Mouse (Mus musculus): ENCODE measurements at regions not wholly inside any gene's neighbourhood (a gene's known extent, or its start where the extent isn't known, plus 50 kb on each side); places are given as distances from the start of the nearest gene placed in this dataset.
A peak's percentile ranks its signal among the peaks of the same experiment; 100 is the strongest.
"Not testable (repeated sequence)": the region's sequence is repeated elsewhere in the genome, so short reads cannot be mapped to it uniquely, and the experiment has no call there.

GRCm38 (mm10) chr13:26865930-26866555, 96.1 kb upstream of the Hdgfl1 start:
- H3K9me3 ChIP-seq = no peaks in the 10 kb centered on the region
- no peak overlapping the region for H3K27ac ChIP-seq
- no peak overlapping the region for H3K9ac ChIP-seq
- H3K36me3 ChIP-seq = no peaks in the 10 kb centered on the region
- ATAC-seq (ENCODE audit: low FRiP score, low read depth) = no peak
- H3K4me2 ChIP-seq (replicated peaks) = no peak overlapping the region
- H3K4me3 ChIP-seq = no peak overlapping the region
- H3K27me3 ChIP-seq (replicated peaks) = no peaks in the 10 kb centered on the region
- WGBS = 69% methylated on average over 4 of the region's 4 CpGs
- H3K4me1 ChIP-seq = no peaks in the 10 kb centered on the region

- H3K4me3 ChIP-seq = no peak overlapping the region
- H3K27me3 ChIP-seq (replicated peaks) = no peaks in the 10 kb centered on the region
- H3K9ac ChIP-seq = no peak overlapping the region
- H3K36me3 ChIP-seq = no peaks in the 10 kb centered on the region
- H3K4me2 ChIP-seq (replicated peaks) = no peak overlapping the region
- no peaks in the 10 kb centered on the region for H3K9me3 ChIP-seq
- WGBS = 86% methylated on average over 3 of the region's 3 CpGs
- no peak for ATAC-seq (ENCODE audit: low FRiP score, low read depth)
- H3K4me1 ChIP-seq = no peaks in the 10 kb centered on the region
- H3K27ac ChIP-seq = no peak overlapping the region
These were observed 97.8 kb upstream of the Hdgfl1 start for GRCm38 (mm10) chr13:26867794-26868193.

- ATAC-seq (ENCODE audit: low FRiP score, low read depth) = no peak
- Histone ChIP-seq H3K9ac (no peak overlapping the region), H3K4me1 (no peaks in the 10 kb centered on the region), H3K4me2 (replicated peaks) (no peak overlapping the region), H3K4me3 (no peak overlapping the region), H3K27me3 (replicated peaks) (no peaks in the 10 kb centered on the region), H3K36me3 (no peaks in the 10 kb centered on the region), H3K9me3 (no peaks in the 10 kb centered on the region), H3K27ac (no peak overlapping the region)
- 75% methylated on average over 7 of the region's 7 CpGs for WGBS
These were observed 140.9 kb upstream of the Prl start for GRCm38 (mm10) chr13:26916477-26916876.

GRCm38 (mm10) chr13:26932695-26933438, 124.5 kb upstream of the Prl start:
- Histone ChIP-seq H3K4me3 (no peak overlapping the region), H3K4me1 (peaks cover 16% of the 10 kb centered on the region), H3K27me3 (replicated peaks) (no peaks in the 10 kb centered on the region), H3K9ac (no peak overlapping the region), H3K9me3 (no peaks in the 10 kb centered on the region), H3K4me2 (replicated peaks) (no peak overlapping the region), H3K36me3 (no peaks in the 10 kb centered on the region), H3K27ac (peak overlapping the region; percentile 32; the same call in 1 of the 2 replicates)
- 6% methylated on average over 4 of the region's 4 CpGs for WGBS
- ATAC-seq (ENCODE audit: low FRiP score, low read depth) = peak; percentile 94

- H3K27me3 ChIP-seq (replicated peaks) = no peaks in the 10 kb centered on the region
- no peak overlapping the region for H3K4me3 ChIP-seq
- peaks cover 16% of the 10 kb centered on the region for H3K4me1 ChIP-seq
- no peaks in the 10 kb centered on the region for H3K36me3 ChIP-seq
- ATAC-seq (ENCODE audit: low FRiP score, low read depth) = no peak
- 28% methylated on average over 5 of the region's 5 CpGs for WGBS
- no peak overlapping the region for H3K4me2 ChIP-seq (replicated peaks)
- H3K27ac ChIP-seq = no peak overlapping the region
- no peaks in the 10 kb centered on the region for H3K9me3 ChIP-seq
- H3K9ac ChIP-seq = no peak overlapping the region
These were observed 123.5 kb upstream of the Prl start for GRCm38 (mm10) chr13:26933838-26934237.

GRCm38 (mm10) chr13:26940436-26940835, 116.9 kb upstream of the Prl start:
- Histone ChIP-seq H3K4me3 (no peak overlapping the region), H3K9ac (no peak overlapping the region), H3K36me3 (no peaks in the 10 kb centered on the region), H3K9me3 (no peaks in the 10 kb centered on the region), H3K4me1 (no peaks in the 10 kb centered on the region), H3K27ac (no peak overlapping the region), H3K27me3 (replicated peaks) (no peaks in the 10 kb centered on the region), H3K4me2 (replicated peaks) (no peak overlapping the region)
- ATAC-seq (ENCODE audit: low FRiP score, low read depth) = no peak

GRCm38 (mm10) chr13:26944487-26944886, 112.9 kb upstream of the Prl start:
- H3K4me1 ChIP-seq = no peaks in the 10 kb centered on the region
- H3K27ac ChIP-seq = no peak overlapping the region
- 92% methylated on average over 3 of the region's 3 CpGs for WGBS
- H3K27me3 ChIP-seq (replicated peaks) = no peaks in the 10 kb centered on the region
- no peaks in the 10 kb centered on the region for H3K9me3 ChIP-seq
- H3K4me3 ChIP-seq = no peak overlapping the region
- H3K36me3 ChIP-seq = no peaks in the 10 kb centered on the region
- H3K4me2 ChIP-seq (replicated peaks) = no peak overlapping the region
- no peak overlapping the region for H3K9ac ChIP-seq
- ATAC-seq (ENCODE audit: low FRiP score, low read depth) = no peak

- H3K4me3 ChIP-seq = no peak overlapping the region
- no peak for ATAC-seq (ENCODE audit: low FRiP score, low read depth)
- H3K4me1 ChIP-seq = no peaks in the 10 kb centered on the region
- H3K27ac ChIP-seq = no peak overlapping the region
- WGBS = 88% methylated on average over 2 of the region's 2 CpGs
- H3K9me3 ChIP-seq = no peaks in the 10 kb centered on the region
- H3K36me3 ChIP-seq = no peaks in the 10 kb centered on the region
- no peak overlapping the region for H3K4me2 ChIP-seq (replicated peaks)
- H3K27me3 ChIP-seq (replicated peaks) = no peaks in the 10 kb centered on the region
- H3K9ac ChIP-seq = no peak overlapping the region
These were observed 105.9 kb upstream of the Prl start for GRCm38 (mm10) chr13:26951461-26951860.

GRCm38 (mm10) chr13:26953834-26954233, 103.5 kb upstream of the Prl start:
- Histone ChIP-seq H3K9ac (no peak overlapping the region), H3K27me3 (replicated peaks) (no peaks in the 10 kb centered on the region), H3K4me1 (no peaks in the 10 kb centered on the region), H3K9me3 (no peaks in the 10 kb centered on the region), H3K4me2 (replicated peaks) (no peak overlapping the region), H3K27ac (no peak overlapping the region), H3K36me3 (no peaks in the 10 kb centered on the region), H3K4me3 (no peak overlapping the region)
- 91% methylated on average over 2 of the region's 2 CpGs for WGBS
- ATAC-seq (ENCODE audit: low FRiP score, low read depth) = no peak

- Histone ChIP-seq H3K9ac (no peak overlapping the region), H3K4me2 (replicated peaks) (no peak overlapping the region), H3K4me3 (no peak overlapping the region), H3K36me3 (no peaks in the 10 kb centered on the region), H3K9me3 (no peaks in the 10 kb centered on the region), H3K27me3 (replicated peaks) (no peaks in the 10 kb centered on the region), H3K27ac (no peak overlapping the region), H3K4me1 (no peaks in the 10 kb centered on the region)
- 64% methylated on average over 4 of the region's 4 CpGs for WGBS
- no peak for ATAC-seq (ENCODE audit: low FRiP score, low read depth)
These were observed 97.8 kb upstream of the Prl start for GRCm38 (mm10) chr13:26959534-26960100.

- H3K27me3 ChIP-seq (replicated peaks); H3K4me3 ChIP-seq; H3K9me3 ChIP-seq; H3K9ac ChIP-seq; H3K4me1 ChIP-seq; H3K36me3 ChIP-seq; ATAC-seq (ENCODE audit: low FRiP score, low read depth); H3K27ac ChIP-seq; H3K4me2 ChIP-seq (replicated peaks): not testable (repeated sequence)
These were observed 96.8 kb upstream of the Prl start for GRCm38 (mm10) chr13:26960531-26960930.

- H3K36me3 ChIP-seq = no peaks in the 10 kb centered on the region
- no peak overlapping the region for H3K4me2 ChIP-seq (replicated peaks)
- H3K9ac ChIP-seq = no peak overlapping the region
- no peaks in the 10 kb centered on the region for H3K4me1 ChIP-seq
- no peak for ATAC-seq (ENCODE audit: low FRiP score, low read depth)
- 94% methylated on average over 1 of the region's 1 CpGs for WGBS
- no peak overlapping the region for H3K4me3 ChIP-seq
- H3K27me3 ChIP-seq (replicated peaks) = no peaks in the 10 kb centered on the region
- H3K9me3 ChIP-seq = no peaks in the 10 kb centered on the region
- H3K27ac ChIP-seq = no peak overlapping the region
These were observed 81.3 kb upstream of the Prl start for GRCm38 (mm10) chr13:26976024-26976423.

GRCm38 (mm10) chr13:26980475-26980874, 76.9 kb upstream of the Prl start:
- Histone ChIP-seq H3K9ac (no peak overlapping the region), H3K36me3 (no peaks in the 10 kb centered on the region), H3K27ac (no peak overlapping the region), H3K27me3 (replicated peaks) (no peaks in the 10 kb centered on the region), H3K9me3 (no peaks in the 10 kb centered on the region), H3K4me3 (no peak overlapping the region), H3K4me1 (no peaks in the 10 kb centered on the region), H3K4me2 (replicated peaks) (no peak overlapping the region)
- WGBS = 86% methylated on average over 1 of the region's 1 CpGs
- ATAC-seq (ENCODE audit: low FRiP score, low read depth) = no peak
